In the genomic region with DNA sequence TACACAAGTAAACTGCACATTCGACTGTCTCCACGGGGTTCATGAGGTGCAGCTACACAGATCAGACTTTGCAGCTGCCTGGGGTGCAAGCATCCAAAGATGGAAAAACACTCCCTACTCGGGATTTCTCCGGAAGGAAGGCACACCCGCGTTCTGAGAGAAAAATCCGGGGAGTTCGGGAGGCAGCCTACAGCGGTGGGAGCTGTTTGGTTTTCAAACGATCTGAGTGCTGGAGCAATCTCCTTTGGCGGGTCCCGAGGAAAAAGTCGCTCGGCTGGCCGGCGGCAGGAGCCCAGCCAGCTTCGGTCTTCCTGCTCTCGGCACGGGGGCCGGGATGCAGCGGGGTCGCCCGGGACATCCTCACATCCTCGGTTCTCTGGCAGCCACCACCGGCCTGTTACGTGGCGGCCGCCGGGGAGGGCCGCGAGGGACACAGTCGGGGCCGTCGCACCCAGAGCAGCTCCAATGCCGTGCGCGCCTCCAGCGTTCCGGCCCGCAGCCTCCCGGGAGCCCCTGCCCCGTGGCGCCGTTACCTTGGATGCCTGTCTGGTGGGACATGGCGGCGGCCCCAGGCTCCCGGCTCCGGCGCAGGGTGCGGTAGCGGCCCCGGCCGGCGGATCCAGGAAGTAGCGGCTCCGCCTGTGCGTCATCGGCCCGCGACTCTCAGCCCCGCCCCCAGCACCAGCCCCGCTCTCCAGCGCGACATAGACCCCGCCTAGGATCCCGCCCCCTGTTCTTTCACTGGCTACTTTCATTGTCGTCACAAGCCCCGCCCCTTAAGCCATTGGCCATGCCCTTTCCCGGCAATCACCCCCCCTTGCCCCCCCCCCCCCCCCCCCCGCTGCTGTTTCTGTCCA, we compare ENCODE assay signal across 8 mouse cellular contexts. TPM values are rescaled to one million over a fixed set of nuclear protein-coding genes. Genes with fewer than 3 reads are reported as not detected.
DNase-seq lines count a peak whose midpoint lies in the region; ATAC-seq and TF ChIP-seq lines count a peak whose summit lies in the region.

A gene (minus strand): TSS at position 671 of the 857 bp plus-strand sequence.

- H3K27me3 ChIP-seq in megakaryocyte, embryonic 14.5 days (replicated peaks) = no peaks in the 10 kb centered on the region

- TF ChIP-seq POLR2A in cortical plate, adult 2 months (IDR thresholded peaks at IDR 0.05; ENCODE audit: extremely low read depth, insufficient read depth, low read length) = peak; percentile 46; the same call in 1 of the 2 replicates

- peak; percentile 92 for ATAC-seq in activated CD4-positive, CD25-positive, alpha-beta regulatory T cell, adult 4 months

- H3K36me3 ChIP-seq in megakaryocyte, embryonic 14.5 days (replicated peaks; ENCODE audit: low read length) = peaks cover 35% of the 10 kb centered on the region

- H3K4me3 ChIP-seq in cortical plate, adult 2 months (ENCODE audit: insufficient read depth, low read length) = peak within 1 kb of the TSS; percentile 94
- H3K4me3 ChIP-seq in megakaryocyte, embryonic 14.5 days (replicated peaks) = peak within 1 kb of the TSS; percentile 99

- H3K4me1 ChIP-seq in cortical plate, adult 2 months (ENCODE audit: control insufficient read depth, insufficient read depth, low read length) = no peaks in the 10 kb centered on the region
- H3K4me1 ChIP-seq in megakaryocyte, embryonic 14.5 days = peaks cover 54% of the 10 kb centered on the region

- peak within 1 kb of the TSS; percentile 90 for H3K27ac ChIP-seq in cortical plate, adult 2 months (ENCODE audit: insufficient read depth, low read length)

- H3K9me3 ChIP-seq in megakaryocyte, embryonic 14.5 days = no peaks in the 10 kb centered on the region

- no peak for TF ChIP-seq CTCF in cortical plate, adult 2 months (IDR thresholded peaks at IDR 0.05; ENCODE audit: extremely low read depth, insufficient read depth, low read length)

- peak; percentile 97 to 98 for DNase-seq in gastrocnemius, adult 8-10 months (ENCODE audit: low spot score in 2 of 2)
- peak; percentile 77 for DNase-seq in hindlimb bud, embryonic 11.5 days (ENCODE audit: extremely low spot score, low read depth, low spot score)
- peak; percentile 90 to 96 for DNase-seq in left cerebral cortex, adult 8-10 months (ENCODE audit: low spot score in 2 of 2)
- DNase-seq in right cerebral cortex, postnatal 10 days (ENCODE audit: low spot score in 2 of 2) = peak; percentile 98 to 99
- DNase-seq in urinary bladder, postnatal 25 days (ENCODE audit: low spot score) = peak; percentile 99

RNA-seq across cellular contexts. Expression of the gene that starts here (rescaled TPM):
- 10 to 100 TPM; 52.6 to 60.0 TPM for polyA plus RNA-seq in activated CD4-positive, CD25-positive, alpha-beta regulatory T cell, adult 4 months (2017; shearing (Covaris generic))
- polyA plus RNA-seq in cortical plate, adult 2 months (2012; rRNA removed) = 42.0 and 43.4 TPM in 2 replicates
- total RNA-seq in gastrocnemius, adult 8-10 months (2022) = 1 to 10 TPM; 4.4 to 8.9 (median 6.4) TPM
- 10 to 100 TPM; 36.8 to 44.6 (median 42.0) TPM for total RNA-seq in left cerebral cortex, adult 8-10 months (2022)
- polyA plus RNA-seq in megakaryocyte, embryonic 14.5 days (2012; ENCODE audit: insufficient read depth, low replicate concordance) = 1.6 and 13.8 TPM in 2 replicates

Comparison
In these comparisons a context has a peak if more than half of its experiments do, and no peak if none do; other contexts are left out.
1. Peak in every context shown above with its lines: DNase-seq, ATAC-seq, H3K4me3 ChIP-seq and H3K27ac ChIP-seq.